Mouse (Mus musculus): Measurements from ENCODE around the gene Uvrag.

DNA sequence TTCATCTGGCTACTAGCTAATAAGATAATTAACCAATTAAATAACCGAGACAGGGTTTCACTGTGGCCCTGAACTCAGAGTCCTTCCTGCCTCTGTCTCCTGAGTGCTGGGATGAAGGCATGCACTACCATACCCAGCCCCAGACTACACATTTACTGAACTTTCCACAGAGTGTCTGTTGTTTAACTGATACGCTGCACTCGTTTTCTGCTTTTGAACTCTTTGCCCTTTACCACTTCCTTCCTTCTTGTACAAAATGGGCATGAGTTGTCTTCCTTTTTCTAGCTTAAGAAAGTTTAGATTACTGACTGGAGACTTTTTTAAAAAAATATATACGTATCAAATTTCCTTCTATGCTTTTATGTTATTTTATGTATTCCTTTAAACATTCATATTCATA, 147.5 kb downstream of the Uvrag start:
- TF ChIP-seq POLR2A (IDR thresholded peaks at IDR 0.05; ENCODE audit: borderline replicate concordance, extremely low read depth, insufficient read depth, insufficient read length, poor library complexity, severe bottlenecking): no peak
- TF ChIP-seq CTCF (IDR thresholded peaks at IDR 0.05; ENCODE audit: borderline replicate concordance, extremely low read depth, insufficient read depth, insufficient read length): no peak

Measured in brain, embryonic 14.5 days (tissue).